Mouse (Mus musculus) intestine, postnatal 0 days (tissue): ENCODE measurements around the gene Vps54. TPM values are rescaled to one million over a fixed set of nuclear protein-coding genes. Genes with fewer than 3 reads are reported as not detected.

Experiments used
- ATAC-seq: fragments of 200-750 bp; cut with Nextera tagmentation; 2 replicates; pipeline ENCODE4 v1.8.0; 2017; ENCODE audit warnings: mild to moderate bottlenecking, moderate TSS enrichment, moderate library complexity
- H3K27ac ChIP-seq: fragments of 300-500 bp; sonication (generic); 2 replicates; pipeline ENCODE4 v1.5.1; 2014; ENCODE audit warnings: mild to moderate bottlenecking, low read depth, low read length, moderate library complexity
- H3K27me3 ChIP-seq: fragments of 300-500 bp; sonication (generic); replicated peaks from 2 replicates; pipeline ENCODE4 v1.6.1; 2014; ENCODE audit warnings: low read length, mixed read lengths; ENCODE audit not compliant: control insufficient read depth, insufficient read depth
- H3K36me3 ChIP-seq: fragments of 300-500 bp; sonication (generic); 2 replicates; pipeline ENCODE4 v1.6.1; 2014; ENCODE audit warnings: mild to moderate bottlenecking, moderate library complexity; ENCODE audit not compliant: control insufficient read depth, insufficient read depth
- H3K4me1 ChIP-seq: fragments of 300-500 bp; sonication (generic); replicated peaks from 2 replicates; pipeline ENCODE4 v1.6.1; 2014; ENCODE audit warnings: antibody characterized with exemption, low read length, mixed read lengths; ENCODE audit not compliant: control insufficient read depth, insufficient read depth
- H3K4me2 ChIP-seq: fragments of 300-500 bp; sonication (generic); replicated peaks from 2 replicates; pipeline ENCODE4 v1.6.1; 2014; ENCODE audit warnings: low read depth, mild to moderate bottlenecking, moderate library complexity
- H3K4me3 ChIP-seq: fragments of 300-500 bp; sonication (generic); 2 replicates; pipeline ENCODE4 v1.5.1; 2014; ENCODE audit warnings: low read depth, low read length
- H3K9ac ChIP-seq: fragments of 300-500 bp; sonication (generic); 2 replicates; pipeline ENCODE4 v1.6.1; 2014; ENCODE audit warnings: mild to moderate bottlenecking, low read depth, low read length
- H3K9me3 ChIP-seq: fragments of 300-500 bp; sonication (generic); 2 replicates; pipeline ENCODE4 v1.6.1; 2016; ENCODE audit warnings: mixed run types; ENCODE audit not compliant: control insufficient read depth
- CTCF ChIP-seq: sonication (generic); IDR thresholded peaks from 2 replicates; pipeline ENCODE4 v1.5.1; 2016; ENCODE audit warnings: low read depth, mild to moderate bottlenecking, control low read depth, antibody characterized with exemption, moderate library complexity
- WGBS: fragments of 180-500 bp; shearing (Covaris S2); extraction: QIAGEN DNeasy Blood & Tissue Kit; methylation state at CpG from one replicate; pipeline ENCODE4 v1.1.7; 2014; 5-methylcytosine and 5-hydroxymethylcytosine counted together
- polyA plus RNA-seq: library from polyadenylated mRNA; unstranded; fragments of >200 nt; fragmentation: Nextera tagmentation; extraction: Ambion mirVana; gene quantifications from 2 replicates; pipeline ENCODE4 v1.2.1, GENCODE M21; 2015

Gene Vps54
- polyA plus RNA-seq, 1 experiment from 2014 or later = 18.2 TPM

DNA sequence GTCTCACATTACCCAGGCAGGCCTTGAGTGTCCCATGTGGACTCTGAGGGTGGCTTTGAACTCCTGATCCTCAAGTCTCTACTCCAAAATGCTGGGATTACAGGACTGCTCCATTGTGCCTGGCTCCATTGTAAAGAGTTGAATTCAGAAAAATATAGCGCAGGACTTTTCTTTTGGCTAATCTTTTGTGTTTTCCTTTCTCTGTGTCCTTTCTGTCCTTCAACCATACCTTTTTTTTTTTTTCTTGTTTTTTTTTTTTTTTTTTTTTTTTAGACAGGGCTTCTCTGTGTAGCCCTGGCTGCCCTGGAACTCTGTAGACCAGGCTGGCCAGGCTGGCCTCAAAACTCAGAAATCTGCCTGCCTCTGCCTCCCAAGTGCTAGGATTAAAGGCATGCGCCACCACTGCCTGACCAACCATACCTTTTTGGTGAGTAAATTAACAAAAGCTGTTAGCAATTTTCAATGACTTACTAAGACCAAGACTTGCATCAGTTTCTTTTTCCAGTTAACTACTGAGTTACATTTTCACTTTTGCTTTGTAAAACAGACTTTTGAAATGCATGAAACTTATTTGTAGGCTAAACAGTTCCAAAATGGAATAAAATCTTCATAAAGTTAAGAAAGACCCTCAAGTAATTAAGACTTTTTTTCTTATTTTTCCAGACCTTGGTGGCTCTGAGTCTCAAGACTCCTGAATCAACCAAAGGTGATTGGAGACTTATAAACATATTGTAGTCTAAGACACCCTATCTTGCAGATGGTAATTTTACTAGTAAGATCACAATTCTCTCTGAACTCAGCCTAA is 1.4 kb upstream of the Vps54 start:
- Histone ChIP-seq H3K9me3 (no peaks in the 10 kb centered on the region), H3K27me3 (no peaks in the 10 kb centered on the region), H3K9ac (peak overlapping the region; percentile 100), H3K36me3 (no peaks in the 10 kb centered on the region), H3K4me2 (peak overlapping the region; percentile 82), H3K27ac (peak overlapping the region; percentile 99), H3K4me3 (peak overlapping the region; percentile 95), H3K4me1 (no peaks in the 10 kb centered on the region)
- no peak for ATAC-seq
- TF ChIP-seq CTCF = no peak
- 96% methylated on average over 2 of the region's 2 CpGs for WGBS

DNA sequence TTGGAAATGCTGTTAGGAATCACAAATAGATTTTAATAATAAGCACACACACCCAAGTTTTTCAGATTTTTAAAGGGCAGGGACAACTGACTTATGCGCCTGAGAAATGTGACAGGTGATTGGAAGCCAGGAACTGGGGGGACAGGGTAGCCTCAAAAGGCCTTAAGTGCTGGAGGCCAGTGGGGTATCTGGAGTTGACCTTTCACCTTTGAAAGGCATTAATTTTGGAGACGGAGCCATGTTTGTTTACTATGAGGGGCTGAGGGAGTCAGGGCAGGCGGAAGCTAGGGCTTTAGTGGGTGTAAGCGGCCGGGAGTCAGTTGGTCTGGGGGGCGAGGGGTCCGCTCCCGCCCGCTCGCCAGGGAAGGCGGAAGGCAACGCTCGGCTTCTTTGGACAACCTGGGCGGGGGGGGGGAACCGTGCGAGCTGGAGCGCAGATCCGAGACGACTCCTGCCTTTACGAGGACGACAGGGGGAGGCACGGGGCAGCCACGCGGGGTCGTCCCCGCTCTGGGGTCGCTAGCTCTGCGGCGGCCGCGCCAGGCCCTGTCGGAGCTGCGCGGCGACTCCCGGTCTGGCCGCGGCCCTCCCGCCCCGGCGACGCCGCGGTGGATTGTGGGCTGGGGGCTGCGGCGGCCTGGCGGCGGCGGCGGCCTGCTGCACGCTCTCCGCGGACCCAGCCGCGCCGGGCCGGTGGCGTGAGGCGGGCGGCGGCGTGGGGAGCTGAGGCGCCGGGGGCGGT is 631 bp upstream of the Vps54 start:
- WGBS = under 1% methylated on average over 56 of the region's 65 CpGs
- H3K9ac ChIP-seq = peak overlapping the region; percentile 100
- no peaks in the 10 kb centered on the region for H3K36me3 ChIP-seq
- ATAC-seq = peak; percentile 79
- no peaks in the 10 kb centered on the region for H3K27me3 ChIP-seq
- H3K27ac ChIP-seq = peak overlapping the region; percentile 99
- H3K4me3 ChIP-seq = peak overlapping the region; percentile 95
- H3K4me1 ChIP-seq = no peaks in the 10 kb centered on the region
- no peaks in the 10 kb centered on the region for H3K9me3 ChIP-seq
- TF ChIP-seq CTCF = no peak; the same call in 1 of the 2 replicates
- peak overlapping the region; percentile 82 for H3K4me2 ChIP-seq

- 26% methylated on average over 7 of the region's 7 CpGs for WGBS
- Histone ChIP-seq H3K4me3 (peak overlapping the region; percentile 95), H3K4me1 (no peaks in the 10 kb centered on the region), H3K9me3 (no peaks in the 10 kb centered on the region), H3K36me3 (no peaks in the 10 kb centered on the region), H3K9ac (peak overlapping the region; percentile 100), H3K4me2 (peak overlapping the region; percentile 82), H3K27me3 (no peaks in the 10 kb centered on the region), H3K27ac (peak overlapping the region; percentile 99)
- ATAC-seq = no peak
- no peak for TF ChIP-seq CTCF
These were observed 855 bp downstream of the Vps54 start for GRCm38 (mm10) chr11:21239763-21240509.

DNA sequence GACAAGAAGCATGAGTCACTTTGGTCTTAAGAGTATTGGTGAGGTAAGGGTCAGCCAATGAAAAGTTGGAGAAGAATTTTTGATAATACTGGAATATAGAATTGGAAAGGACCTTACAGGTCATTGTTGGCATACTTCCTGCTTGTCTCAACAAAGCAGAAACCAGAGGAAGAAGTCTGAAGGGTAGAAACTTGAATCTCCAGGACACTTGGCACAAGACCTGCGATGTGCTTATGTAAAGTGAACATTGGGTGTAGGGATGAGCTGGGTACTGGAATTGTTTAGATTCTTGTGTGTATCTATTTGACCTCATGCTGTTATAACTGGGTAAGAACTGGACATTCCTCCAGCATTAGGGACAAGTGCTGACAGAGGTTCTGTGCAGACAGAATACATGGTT is 2.3 kb downstream of the Vps54 start:
- no peak for TF ChIP-seq CTCF
- no peak overlapping the region for H3K4me3 ChIP-seq
- ATAC-seq = no peak
- no peaks in the 10 kb centered on the region for H3K27me3 ChIP-seq
- WGBS = 56% methylated on average over 1 of the region's 1 CpGs
- peak overlapping the region; percentile 33 for H3K4me2 ChIP-seq
- H3K4me1 ChIP-seq = no peaks in the 10 kb centered on the region
- no peaks in the 10 kb centered on the region for H3K9me3 ChIP-seq
- no peak overlapping the region for H3K9ac ChIP-seq
- no peak overlapping the region for H3K27ac ChIP-seq
- H3K36me3 ChIP-seq = no peaks in the 10 kb centered on the region

DNA sequence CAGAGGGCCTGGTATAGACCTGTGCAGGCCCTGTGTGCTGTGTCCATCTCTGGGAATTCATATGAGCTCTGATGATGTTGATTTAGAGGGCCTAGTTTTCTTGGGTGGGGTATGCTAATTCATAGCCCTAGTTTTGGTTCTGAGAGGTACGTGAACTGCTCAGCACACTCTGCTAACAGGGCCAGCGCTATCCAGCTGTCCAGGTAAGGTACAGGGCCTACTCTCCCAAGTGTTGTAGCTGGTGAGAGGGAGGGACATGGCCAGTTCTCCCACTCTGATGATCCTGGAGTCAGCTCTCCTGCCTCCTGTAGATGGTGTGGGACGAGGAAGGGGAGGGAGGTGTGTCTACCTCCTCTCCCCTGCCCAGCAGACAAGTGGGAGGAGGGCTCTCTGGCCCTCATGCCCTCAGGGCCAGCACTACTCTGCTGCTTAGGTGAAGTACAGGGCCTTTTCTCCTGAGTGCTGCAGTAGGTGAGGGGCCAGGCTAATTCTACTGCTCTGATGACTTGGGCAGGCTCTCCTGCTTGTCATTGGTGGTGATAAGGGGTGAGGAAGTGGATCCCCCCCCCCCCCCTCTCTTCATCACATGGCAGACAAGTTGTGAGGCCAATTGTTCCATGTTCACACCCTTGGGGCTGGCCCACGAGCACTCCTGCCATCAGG is 8.3 kb downstream of the Vps54 start:
- ATAC-seq = peak; percentile 39; the same call in 1 of the 2 replicates

More for the DNA sequence above, 8.3 kb downstream of the Vps54 start:
- no peak overlapping the region for H3K4me3 ChIP-seq
- H3K4me1 ChIP-seq = no peaks in the 10 kb centered on the region
- no peak overlapping the region for H3K4me2 ChIP-seq
- no peaks in the 10 kb centered on the region for H3K9me3 ChIP-seq
- no peaks in the 10 kb centered on the region for H3K27me3 ChIP-seq
- TF ChIP-seq CTCF = no peak
- WGBS = 71% methylated on average over 4 of the region's 4 CpGs
- H3K36me3 ChIP-seq = no peaks in the 10 kb centered on the region
- 0 out of 2 replicates have a peak overlapping the region, but pooled peaks have one; percentile 2 for H3K27ac ChIP-seq
- H3K9ac ChIP-seq = no peak overlapping the region
